Mouse (Mus musculus) heart, adult 9 months (tissue): ENCODE data around the gene Ehd1.
A peak's percentile ranks its signal among the peaks of the same experiment; 100 is the strongest.
"Not testable (repeated sequence)": the region's sequence is repeated elsewhere in the genome, so short reads cannot be mapped to it uniquely, and the experiment has no call there.

Experiments used
- DNase-seq, 2 experiments: peaks; one replicate each; pipeline ENCODE4 v3.0.0; 2022; ENCODE audit warnings: low spot score in 2 of 2

The Ehd1 gene

DNA sequence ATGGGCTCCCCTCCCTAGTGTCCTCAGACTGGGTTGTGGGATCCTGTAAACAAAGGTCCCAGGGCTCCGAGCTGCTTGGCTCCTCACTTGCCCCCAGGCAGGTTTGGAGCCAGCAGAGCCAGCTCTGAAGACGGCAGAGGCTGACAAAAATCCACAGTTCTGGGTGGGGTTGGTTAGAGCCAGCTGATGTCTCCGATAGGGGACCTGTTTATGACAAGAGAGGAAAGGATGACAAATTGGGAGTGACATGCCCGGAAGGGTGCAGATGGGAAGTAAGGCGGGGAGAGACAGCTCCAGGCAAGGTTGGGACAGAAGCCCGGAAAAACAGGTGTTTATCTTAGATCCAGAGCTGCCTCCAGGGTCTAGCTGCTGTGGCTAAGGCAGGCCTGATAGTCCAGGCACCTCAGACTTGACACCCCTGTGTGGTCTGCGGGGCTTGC lies 23.9 kb downstream of the Ehd1 start:
- DNase-seq = peak; percentile 78 to 89

DNA sequence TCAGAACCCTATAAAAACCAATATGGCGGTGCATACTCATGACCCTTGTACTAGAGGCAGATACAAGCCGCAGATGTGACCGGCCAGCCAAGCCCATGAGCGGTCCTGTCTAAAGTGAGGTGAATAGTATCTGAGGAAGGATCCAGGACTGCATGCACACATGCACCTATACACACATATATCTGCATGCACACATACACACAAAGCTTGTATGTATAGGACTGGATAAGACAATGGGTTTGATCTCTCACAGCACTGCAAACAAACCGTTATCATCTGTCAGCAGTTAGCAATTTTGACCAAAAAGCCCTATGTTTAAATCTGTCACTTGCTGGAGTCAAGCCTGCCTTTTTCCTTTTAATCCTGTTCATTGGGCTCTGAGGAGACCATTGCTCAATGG lies 25.6 kb downstream of the Ehd1 start:
- DNase-seq = no peak

DNA sequence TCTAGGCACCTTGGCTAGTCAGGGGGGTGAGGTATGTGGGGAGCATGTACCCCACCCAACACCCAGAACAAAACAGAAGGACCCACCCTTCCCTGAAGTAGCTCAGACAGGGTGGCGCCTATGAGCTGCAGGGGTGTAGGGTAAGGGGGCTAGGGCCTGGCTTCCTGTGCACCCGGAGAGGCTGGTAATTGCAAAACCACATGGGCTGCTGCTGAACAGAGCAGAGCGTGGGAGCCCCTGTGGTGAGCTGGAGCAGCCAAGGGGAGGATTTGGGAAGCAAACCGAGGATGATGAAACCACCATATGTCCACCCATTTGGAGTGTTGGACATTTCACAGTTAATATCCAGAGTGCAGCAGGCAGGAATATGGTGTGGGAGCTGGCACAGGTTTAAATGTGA lies 26.0 kb downstream of the Ehd1 start:
- peak; percentile 80 to 92 for DNase-seq

DNA sequence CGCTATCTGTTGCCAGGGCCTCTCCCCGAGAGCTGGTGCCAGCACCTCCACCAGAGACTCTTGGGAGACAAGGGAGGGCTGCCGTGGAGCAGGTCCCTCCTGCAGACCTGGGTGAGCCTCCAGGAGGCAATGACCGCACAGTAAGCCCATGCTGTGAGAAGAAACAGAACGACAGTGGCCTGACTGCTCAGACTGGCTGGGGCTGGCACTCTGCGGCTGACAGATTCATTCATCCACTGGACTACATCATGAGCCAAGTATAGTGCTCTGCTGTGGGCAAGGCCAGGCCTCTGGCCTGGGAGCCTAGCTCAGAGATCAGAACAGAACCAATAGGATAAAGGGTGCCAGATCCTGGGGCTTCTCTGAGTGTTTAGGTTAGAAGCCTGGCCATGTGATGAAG lies 27.3 kb downstream of the Ehd1 start:
- no peak for DNase-seq

DNA sequence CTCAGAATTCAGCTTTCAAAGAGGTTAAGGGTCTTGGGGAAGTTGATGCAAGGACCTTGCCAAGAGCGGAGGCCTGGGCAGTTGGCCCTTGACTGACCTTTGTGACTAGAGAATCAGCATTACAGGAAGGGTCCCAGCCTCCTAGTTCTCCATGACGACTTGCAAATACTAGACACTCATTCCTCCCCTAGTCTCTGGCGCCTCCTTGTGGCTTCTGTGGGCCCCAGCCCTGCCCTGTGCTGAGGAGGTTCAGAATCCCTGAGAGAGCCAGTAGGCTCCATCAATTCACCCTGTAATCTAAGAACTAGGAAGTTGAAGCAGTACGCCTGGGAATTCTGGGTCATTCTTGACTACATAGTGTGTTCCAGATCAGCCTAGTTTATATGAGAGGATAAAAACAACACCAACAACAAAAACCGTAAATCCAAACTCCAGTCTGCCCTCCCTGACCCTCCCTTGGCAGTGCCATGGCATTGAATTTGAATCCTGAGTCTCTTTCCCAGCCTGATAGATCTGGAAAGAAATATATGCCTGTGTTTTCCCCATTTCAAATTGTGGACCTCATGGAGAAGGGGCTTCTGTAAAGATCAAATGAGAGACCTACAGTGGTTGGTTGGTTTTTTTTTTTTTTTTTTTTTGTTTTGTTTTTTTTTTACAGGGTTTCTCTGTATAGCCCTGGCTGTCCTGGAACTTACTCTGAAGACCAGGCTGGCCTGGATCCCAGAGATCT lies 28.4 kb downstream of the Ehd1 start:
- peak; percentile 85 to 92 for DNase-seq

DNA sequence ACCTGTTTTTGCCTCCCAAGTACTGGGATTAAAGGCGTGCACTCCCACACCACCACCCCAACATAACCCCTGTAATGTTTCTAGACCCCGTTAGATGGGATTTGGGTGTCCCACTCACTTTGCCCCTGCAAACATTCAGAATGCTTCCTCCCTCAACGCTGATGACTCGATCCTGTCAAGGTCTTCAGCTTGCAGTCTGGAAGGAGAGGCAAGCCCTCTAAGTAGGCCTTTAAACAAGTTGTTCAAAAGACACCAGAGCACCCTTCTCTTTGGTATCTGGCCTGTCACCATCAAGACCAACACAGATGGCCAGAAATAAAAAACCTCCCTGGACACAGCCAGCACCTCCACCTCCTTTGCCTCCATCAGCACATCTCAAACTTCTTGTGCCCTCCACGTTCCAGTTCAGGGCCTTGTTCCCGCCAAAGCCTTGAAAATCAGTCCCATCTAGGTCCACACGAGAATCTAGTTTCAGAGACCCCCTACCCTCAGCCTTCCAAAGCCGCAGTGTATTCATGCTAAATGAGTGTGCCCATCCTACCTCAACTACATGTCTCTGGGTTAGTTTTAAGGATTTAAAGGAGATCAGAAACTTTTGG lies 29.1 kb downstream of the Ehd1 start:
- no peak for DNase-seq

DNA sequence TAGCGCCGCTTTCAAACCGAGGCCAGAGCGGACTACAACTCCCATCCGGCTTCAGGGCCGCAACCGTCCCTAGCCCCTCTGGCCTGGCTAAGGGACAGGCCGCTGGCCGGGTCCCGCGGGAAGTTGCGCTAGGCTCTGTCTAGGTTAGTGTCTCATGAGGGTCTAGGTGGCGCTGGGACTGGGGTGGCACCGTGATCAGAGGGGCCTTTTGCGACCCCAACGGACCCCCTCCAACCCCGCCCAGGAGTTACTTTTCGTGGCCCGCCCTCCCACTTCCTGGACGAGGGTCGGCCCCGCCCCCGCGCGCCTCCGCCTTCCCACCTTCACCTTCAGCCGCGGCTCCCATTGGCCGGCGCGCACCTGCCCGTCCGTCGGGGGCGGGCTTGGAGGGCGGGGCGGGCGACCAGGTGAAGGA lies 29.6 kb downstream of the Ehd1 start, which contains the start of gene Cdc42bpg:
TSS of gene Cdc42bpg (plus strand) at position 320 of the 415 bp plus-strand sequence.
- peak; percentile 84 to 87 for DNase-seq

DNA sequence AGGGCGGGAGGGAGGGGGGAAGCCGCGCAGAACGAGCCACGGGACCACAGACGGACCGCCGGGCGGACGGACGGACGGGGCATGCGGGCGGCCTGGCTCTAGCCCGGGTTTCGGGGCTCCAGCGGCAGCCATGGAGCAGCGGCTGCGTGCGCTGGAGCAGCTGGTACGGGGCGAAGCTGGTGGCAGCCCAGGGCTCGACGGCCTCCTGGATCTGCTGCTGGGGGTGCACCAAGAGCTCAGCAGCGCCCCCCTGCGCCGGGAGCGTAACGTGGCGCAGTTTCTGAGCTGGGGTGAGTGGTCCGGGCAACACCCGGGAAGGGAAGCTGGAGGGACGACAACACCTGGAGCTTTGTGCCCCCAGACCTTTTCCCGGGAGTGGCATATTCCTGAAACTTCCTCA lies 30.1 kb downstream of the Ehd1 start:
- peak; percentile 67 to 71 for DNase-seq

DNA sequence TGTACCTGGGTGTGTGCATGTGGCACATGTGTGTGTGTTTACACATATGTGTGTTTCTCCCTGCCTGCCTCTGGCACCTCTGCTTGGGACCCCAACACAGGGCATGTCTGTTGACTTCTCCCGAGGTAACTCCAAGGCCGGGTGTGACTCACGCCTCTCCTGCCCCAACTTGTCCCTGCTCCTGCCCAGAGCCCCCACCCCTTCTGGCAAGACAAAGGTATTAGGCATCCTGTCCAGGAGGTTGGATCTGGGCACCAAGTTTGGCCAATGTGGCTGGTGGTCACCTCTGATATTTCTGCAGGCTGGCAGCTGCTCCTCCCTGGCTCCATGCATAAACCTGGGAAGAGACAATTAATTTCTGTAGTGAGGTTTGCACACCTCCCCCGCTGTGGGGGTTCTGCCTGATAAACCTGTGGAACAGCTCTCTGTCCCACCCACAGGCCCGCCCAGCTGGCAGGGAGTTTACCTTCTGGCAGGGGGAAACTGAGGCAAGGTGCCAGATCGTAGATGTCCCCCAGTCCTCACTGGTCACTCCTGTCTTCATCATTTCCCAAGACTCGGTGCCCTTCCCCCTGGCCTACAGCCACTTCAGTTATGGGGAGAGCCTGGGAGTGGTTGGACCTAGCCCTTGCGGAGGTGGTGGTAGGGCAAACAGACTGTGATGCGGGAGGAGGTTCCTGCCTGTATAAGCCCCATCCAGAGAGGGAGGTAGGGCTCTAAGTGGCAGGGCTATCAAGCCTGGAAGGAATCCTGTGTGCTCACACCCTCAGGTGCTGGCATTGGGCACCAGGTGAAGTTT lies 31.4 kb downstream of the Ehd1 start:
- DNase-seq = no peak

DNA sequence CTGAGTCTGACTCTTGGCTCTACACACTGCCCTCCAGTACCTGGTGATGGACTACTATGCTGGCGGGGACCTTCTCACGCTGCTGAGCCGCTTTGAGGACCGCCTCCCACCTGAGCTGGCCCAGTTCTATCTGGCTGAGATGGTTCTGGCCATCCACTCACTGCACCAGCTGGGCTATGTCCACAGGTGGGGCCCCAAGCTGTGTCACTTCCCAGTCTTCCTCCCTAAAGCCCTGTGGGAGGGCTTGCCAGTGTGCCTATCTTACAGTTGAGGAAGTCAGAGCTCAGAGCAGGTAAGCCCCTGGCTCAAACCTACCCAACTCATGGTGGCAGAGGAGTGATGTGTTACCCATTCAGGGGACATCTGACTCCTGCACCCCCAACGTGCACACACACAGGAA lies 33.7 kb downstream of the Ehd1 start:
- DNase-seq = no peak

DNA sequence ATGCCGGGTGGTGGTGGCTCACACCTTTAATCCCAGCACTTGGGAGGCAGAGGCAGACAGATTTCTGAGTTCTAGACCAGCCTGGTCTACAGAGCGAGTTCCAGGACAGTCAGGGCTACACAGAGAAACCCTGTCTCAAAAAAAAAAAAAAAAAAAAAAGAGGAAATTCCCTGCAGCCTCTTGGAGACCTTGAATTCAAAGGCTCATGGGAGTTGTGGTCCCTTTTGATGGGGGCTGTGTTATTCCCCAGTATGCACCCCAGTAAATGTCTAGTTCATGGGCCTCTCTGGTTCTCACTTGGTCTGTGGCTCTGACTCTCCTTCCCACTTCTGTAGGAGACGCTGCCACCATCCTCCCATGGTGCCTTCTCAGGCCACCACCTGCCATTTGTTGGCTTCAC lies 35.3 kb downstream of the Ehd1 start:
- DNase-seq = not testable (repeated sequence)

DNA sequence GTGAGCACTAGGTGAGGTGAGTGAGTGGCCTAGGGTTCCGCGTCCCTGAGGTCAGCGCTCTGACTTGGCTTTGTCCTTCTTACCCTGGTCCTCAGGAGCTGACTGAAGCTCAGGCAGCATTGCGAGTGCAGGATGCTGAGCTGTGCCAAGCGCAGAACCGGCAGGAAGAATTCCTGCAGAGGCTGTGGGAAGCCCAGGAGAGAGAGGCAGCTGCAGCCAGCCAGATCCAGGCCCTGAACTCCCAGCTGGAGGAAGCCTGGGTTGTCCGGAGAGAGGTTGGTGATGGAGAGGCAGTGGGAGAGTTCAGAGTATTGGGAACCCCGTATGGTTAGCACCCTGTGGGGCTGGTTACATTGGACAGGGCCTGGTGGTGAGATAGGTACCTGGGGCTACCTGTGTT lies 37.3 kb downstream of the Ehd1 start:
- no peak for DNase-seq

DNA sequence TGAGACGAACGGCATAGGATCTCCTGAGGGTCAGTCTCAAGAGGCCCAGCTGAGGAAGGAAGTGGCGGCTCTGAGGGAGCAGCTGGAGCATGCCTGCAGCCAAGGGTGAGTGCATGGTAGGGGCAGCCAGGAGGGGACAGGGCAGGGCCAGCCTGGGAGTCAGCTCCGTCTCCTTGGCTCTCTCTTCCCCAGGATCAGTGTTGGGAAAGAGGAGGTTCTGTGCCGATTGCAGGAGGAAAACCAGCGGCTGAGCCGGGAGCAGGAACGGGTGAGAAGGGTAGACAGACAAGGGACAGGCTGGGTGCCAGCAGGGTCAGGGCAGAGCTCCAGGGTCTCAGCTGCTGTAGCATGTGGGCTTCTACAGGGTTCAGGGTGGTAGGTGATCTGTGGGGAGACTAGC lies 38.0 kb downstream of the Ehd1 start:
- DNase-seq = no peak

DNA sequence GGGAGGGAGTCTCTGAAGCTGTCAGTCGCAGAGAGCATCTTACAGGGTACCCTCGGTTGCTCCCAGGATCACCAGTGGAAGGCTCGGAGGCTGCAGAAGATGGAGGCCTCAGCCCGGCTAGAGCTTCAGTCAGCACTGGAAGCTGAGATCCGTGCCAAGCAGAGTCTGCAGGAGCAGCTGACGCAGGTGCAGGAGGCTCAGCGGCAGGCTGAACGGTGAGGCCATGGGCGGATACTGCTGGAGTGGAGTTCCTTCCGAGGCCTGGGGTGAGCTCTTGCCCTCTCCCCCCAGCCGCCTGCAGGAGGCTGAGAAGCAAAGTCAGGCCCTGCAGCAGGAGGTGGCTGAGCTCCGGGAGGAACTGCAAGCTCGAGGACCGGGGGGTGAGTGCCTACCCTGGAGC lies 39.0 kb downstream of the Ehd1 start:
- DNase-seq = no peak

DNA sequence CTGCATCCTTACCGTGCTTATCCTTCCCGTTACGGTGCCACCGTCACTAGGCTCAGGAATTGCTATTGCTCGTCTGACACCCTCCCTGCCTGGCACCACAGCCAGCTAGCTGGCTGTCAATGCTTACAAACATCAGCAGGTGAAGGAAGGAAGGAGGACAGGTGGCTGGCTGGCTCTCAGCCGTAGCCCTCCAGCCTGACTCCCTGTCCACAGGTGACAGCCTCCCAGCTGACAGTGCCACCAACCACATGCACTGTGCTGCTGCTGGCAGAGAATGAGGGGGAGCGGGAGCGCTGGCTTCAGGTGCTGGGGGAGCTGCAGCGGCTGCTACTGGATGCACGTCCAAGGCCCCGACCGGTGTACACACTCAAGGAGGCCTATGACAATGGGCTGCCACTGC lies 41.6 kb downstream of the Ehd1 start:
- DNase-seq = no peak

DNA sequence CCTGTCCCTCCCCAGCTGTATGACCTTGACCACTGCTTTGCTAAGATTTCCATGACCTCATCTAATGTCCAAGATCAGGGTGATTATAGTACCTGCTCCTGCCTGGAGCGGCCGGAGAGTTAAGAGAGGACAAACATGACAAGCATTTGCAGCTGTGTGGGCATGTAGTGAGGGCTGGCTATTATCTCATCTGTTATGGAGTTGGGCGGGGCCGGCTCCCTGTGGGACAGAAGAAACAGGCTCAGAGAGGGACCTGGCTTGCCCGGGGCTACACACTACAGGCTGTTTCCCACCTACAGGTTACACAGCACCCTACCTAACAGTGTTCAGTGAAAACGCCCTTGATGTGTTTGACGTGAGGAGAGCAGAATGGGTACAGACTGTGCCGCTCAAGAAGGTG lies 44.8 kb downstream of the Ehd1 start:
- DNase-seq = no peak

DNA sequence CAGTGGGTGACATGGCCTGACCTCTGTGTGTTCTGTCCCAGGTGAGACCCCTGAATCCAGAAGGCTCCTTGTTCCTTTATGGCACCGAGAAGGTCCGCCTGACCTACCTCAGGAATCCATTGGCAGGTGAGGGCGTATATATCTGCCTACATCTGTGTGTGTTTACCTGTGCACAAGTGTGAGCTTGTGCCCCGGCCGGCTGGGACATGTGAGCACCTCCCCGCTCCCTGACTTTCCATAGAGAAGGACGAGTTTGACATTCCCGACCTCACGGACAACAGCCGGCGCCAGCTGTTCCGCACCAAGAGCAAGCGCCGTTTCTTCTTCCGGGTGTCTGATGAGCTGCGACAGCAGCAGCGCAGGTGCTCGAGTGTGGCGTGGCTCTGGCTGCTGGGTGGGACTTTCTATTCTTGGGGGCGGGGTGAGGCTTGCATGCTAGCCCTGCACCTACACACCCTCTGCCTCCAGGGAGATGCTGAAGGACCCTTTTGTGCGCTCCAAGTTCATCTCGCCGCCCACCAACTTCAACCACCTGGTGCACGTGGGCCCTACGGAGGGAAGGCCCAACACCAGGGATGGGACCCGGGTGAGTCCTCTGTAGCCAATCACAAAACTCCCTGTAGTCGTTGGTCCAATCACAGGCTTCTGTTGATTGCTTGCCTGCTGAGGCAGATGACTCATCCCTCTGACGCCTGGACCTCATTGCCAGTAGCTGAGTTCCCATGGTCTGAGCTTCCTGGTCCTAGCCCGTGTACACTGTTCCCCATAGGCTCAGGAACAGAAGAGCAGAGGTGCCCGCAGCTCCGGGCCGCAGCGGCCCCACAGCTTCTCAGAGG lies 45.5 kb downstream of the Ehd1 start:
- peak; percentile 59 to 72 for DNase-seq

DNA sequence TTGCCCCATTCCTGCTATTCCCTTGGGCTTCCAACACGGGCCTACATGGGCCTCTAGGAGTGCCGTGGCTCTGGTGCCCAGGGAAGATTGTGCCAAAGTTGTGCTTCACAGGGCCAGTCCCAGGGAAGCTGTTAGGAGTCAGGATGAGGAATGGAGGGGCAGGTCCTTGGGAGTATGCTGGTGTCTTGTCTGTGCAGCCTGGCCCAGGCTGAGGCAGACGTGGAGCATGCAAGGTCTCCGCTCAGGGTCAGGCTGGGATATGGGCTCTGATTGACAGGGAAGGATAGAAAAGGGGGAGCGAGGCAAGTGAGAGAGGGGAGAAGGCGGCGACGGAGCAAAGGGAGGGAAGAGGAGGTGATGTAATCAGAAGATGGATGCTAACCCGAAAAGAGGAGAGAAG lies 48.2 kb downstream of the Ehd1 start:
- no peak for DNase-seq

DNA sequence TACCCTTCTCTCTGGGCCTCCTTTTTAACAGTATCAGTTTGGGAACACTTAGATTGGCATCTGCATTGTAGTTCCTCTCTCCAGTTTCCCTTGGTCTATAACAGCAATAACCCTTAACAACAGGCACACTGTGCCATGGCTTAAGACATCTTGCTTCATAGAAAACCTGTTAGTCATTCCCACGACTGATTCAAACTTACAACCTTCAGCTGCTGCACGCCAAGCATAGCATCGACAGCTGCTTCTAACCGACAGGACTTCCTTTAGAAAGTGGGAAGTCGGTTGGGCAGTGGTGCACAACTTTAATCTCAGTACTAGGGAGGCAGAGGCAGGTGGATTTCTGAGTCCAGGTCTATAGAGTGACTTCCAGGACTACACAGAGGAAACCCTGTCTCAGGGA lies 54.7 kb downstream of the Ehd1 start:
- no peak for DNase-seq

DNA sequence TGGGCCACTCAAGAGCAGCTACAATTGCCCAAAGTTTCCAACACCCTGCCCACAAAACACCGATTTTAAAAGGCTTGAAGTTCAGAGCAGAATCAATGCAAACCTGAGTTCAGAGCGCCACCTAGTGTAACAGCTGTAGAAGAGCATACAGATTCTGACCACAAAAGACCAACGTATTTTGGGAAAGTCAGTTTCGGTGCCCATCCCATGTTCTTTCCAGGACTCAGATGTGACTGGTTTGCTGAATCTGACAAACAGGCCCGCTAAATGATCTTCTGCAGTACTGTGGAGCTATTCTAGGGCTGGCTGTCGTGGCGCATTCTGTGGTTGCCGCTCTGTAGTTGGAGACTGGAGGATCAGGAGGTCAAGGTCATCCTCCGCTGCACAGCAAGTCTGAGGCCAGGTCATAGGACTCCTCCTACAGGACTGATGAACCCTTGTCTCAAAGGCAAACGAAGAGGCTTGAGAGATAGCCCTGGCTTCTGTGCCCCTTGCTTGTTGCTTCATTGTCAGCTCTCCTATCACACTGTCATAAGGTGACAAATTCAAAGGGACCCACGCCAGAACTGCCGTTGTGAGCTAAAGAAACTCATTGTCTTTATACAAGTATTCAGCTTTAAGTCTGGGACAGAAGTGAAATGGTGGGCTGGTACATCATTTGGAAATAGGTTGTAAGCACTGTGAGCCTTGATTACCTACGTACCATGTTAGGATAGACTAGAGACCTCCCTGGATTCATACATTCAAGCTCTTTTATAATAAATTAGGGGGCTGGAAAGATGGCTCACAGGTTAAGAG lies 55.4 kb downstream of the Ehd1 start:
- peak in 1 of 2 experiments; percentile 62 for DNase-seq
